Mouse (Mus musculus) embryonic fibroblast, embryonic 13.5 days (primary cell): ENCODE data around the gene Rab3il1.

Experiments used
- CTCF ChIP-seq: IDR thresholded peaks from 2 replicates; pipeline ENCODE4 v1.5.1; 2011; ENCODE audit warnings: mild to moderate bottlenecking, control low read depth, low read length, moderate library complexity, borderline replicate concordance; ENCODE audit not compliant: insufficient read depth
- POLR2A ChIP-seq: IDR thresholded peaks from 2 replicates; pipeline ENCODE4 v1.6.1; 2011; ENCODE audit warnings: low read depth, mild to moderate bottlenecking, control low read depth, low read length, moderate library complexity

GRCm38 (mm10) chr19:9978431-9978951 is 23.0 kb upstream of the Rab3il1 start:
- TF ChIP-seq CTCF (no peak), POLR2A (peak; percentile 33; the same call in 1 of the 2 replicates)
